Mouse (Mus musculus) Patski (cell line): Measurements from ENCODE around the gene Atf7. TPM values are rescaled to one million over a fixed set of nuclear protein-coding genes. Genes with fewer than 3 reads are reported as not detected.

Experiments
- ATAC-seq: fragments of 100-300 bp; one replicate; pipeline ENCODE4 v1.8.0; 2021
- CTCF ChIA-PET: fragments of 350-600 bp; sonication (Branson Sonifier 250); formaldehyde crosslinking; loops from one replicate; lab custom pipeline; 2022; ENCODE audit warnings: inconsistent platforms; lab: Charles Lee
- POLR2A ChIA-PET: fragments of 350-600 bp; sonication (Branson Sonifier 250); formaldehyde crosslinking; loops from one replicate; lab custom pipeline; 2022; ENCODE audit warnings: antibody characterized with exemption, inconsistent platforms; lab: Charles Lee
- DNase-seq: peaks from one replicate; pipeline ENCODE4 v3.0.0-alpha.2; 2011; ENCODE audit warnings: low read depth, low spot score
- H3K27me3 ChIP-seq: fragments of 371-371 bp; one replicate; pipeline ENCODE4 v1.5.1; 2021
- CTCF ChIP-seq: fragments of 100-300 bp; IDR thresholded peaks from one replicate; pipeline ENCODE4 v1.5.1; 2021
- in situ Hi-C: fragments of 300-500 bp; cut with MboI; formaldehyde crosslinking; loops from 3 replicates; pipeline ENCODE4 v1.11.1; 2018; ENCODE audit warnings: low pct_unique_long_range_greater_than_20kb, mixed read lengths
- polyA plus RNA-seq: library from polyadenylated mRNA; unstranded; gene quantifications from one replicate; pipeline ENCODE4 v1.2.3, GENCODE M21; 2021

The Atf7 gene
- polyA plus RNA-seq, 1 experiment from 2014 or later: 39.9 TPM

GRCm38 (mm10) chr15:102503924-102504782 is 121.1 kb downstream of the Atf7 start:
- no peak for DNase-seq
- no peak for TF ChIP-seq CTCF

GRCm38 (mm10) chr15:102503447-102503846 is 121.8 kb downstream of the Atf7 start, which contains the start of gene Gm10337:
Gm10337 (plus strand) TSS chr15:102503722.
- DNase-seq: no peak
- in situ Hi-C loops: no loop called here
- H3K27me3 ChIP-seq: no peaks in the 10 kb centered on the region
- no peak for TF ChIP-seq CTCF
- CTCF ChIA-PET: interaction anchor here (1.2 kb wide), 1 partner anchor 22 kb away, joined by 3 read pairs; no protein-coding TSS in a partner anchor
- no peak for ATAC-seq
- POLR2A ChIA-PET: interaction anchor here (0.6 to 1.3 kb wide), 2 partner anchors 9 to 104 kb away, joined by 3 to 6 read pairs; no protein-coding TSS in a partner anchor

More at GRCm38 (mm10) chr15:102503924-102504782, 121.1 kb downstream of the Atf7 start:
- ATAC-seq: no peak
- CTCF ChIA-PET: interaction anchor here (0.8 to 1.4 kb wide), 5 partner anchors 9 to 23 kb away, joined by 3 to 4 read pairs (median 3); no protein-coding TSS in a partner anchor
- H3K27me3 ChIP-seq: no peaks in the 10 kb centered on the region
- in situ Hi-C loops: no loop called here
- POLR2A ChIA-PET: interaction anchor here (0.6 to 2.0 kb wide), 6 partner anchors 8 to 105 kb away, joined by 3 to 6 read pairs (median 5); partner anchors contain the start of gene Tarbp2

GRCm38 (mm10) chr15:102502254-102502840 is 122.9 kb downstream of the Atf7 start:
- TF ChIP-seq CTCF: no peak
- ATAC-seq (no peak), DNase-seq (no peak)
- CTCF ChIA-PET: no interaction called here
- in situ Hi-C loops: no loop called here
- no peaks in the 10 kb centered on the region for H3K27me3 ChIP-seq
- POLR2A ChIA-PET: interaction anchor here (1.3 to 1.6 kb wide), 2 partner anchors 8 to 17 kb away, joined by 3 to 8 read pairs; no protein-coding TSS in a partner anchor

GRCm38 (mm10) chr15:102501084-102501814 is 124.0 kb downstream of the Atf7 start:
- ATAC-seq: no peak
- in situ Hi-C loops: no loop called here
- ChIA-PET POLR2A (interaction anchor here (1.3 to 1.6 kb wide), 2 partner anchors 9 to 16 kb away, joined by 3 to 8 read pairs; no protein-coding TSS in a partner anchor), CTCF (no interaction called here)
- no peaks in the 10 kb centered on the region for H3K27me3 ChIP-seq
- no peak for TF ChIP-seq CTCF
- DNase-seq: no peak

- in situ Hi-C loops: no loop called here
- ChIA-PET CTCF (interaction anchor here (1.1 kb wide), 1 partner anchor 12 kb away, joined by 3 read pairs; no protein-coding TSS in a partner anchor), POLR2A (interaction anchor here (0.7 to 1.2 kb wide), 2 partner anchors 10 to 90 kb away, joined by 3 to 5 read pairs; no protein-coding TSS in a partner anchor)
- DNase-seq (no peak), ATAC-seq (no peak)
- TF ChIP-seq CTCF: no peak
- H3K27me3 ChIP-seq: no peaks in the 10 kb centered on the region
Observed at GRCm38 (mm10) chr15:102500479-102500878, 124.8 kb downstream of the Atf7 start.

GRCm38 (mm10) chr15:102499851-102500250 is 125.4 kb downstream of the Atf7 start:
- DNase-seq (no peak), ATAC-seq (no peak)
- CTCF ChIA-PET: interaction anchor here (1.1 kb wide), 1 partner anchor 13 kb away, joined by 3 read pairs; no protein-coding TSS in a partner anchor
- no peaks in the 10 kb centered on the region for H3K27me3 ChIP-seq
- in situ Hi-C loops: no loop called here
- TF ChIP-seq CTCF: no peak
- POLR2A ChIA-PET: interaction anchor here (0.7 to 1.2 kb wide), 2 partner anchors 11 to 89 kb away, joined by 3 to 5 read pairs; no protein-coding TSS in a partner anchor

- no peak for DNase-seq
- ChIA-PET POLR2A (no interaction called here), CTCF (no interaction called here)
- ATAC-seq: no peak
- in situ Hi-C loops: no loop called here
- TF ChIP-seq CTCF: no peak
- H3K27me3 ChIP-seq: no peaks in the 10 kb centered on the region
Observed at GRCm38 (mm10) chr15:102499370-102499769, 125.9 kb downstream of the Atf7 start.

GRCm38 (mm10) chr15:102498322-102498721 is 126.9 kb downstream of the Atf7 start:
- no peaks in the 10 kb centered on the region for H3K27me3 ChIP-seq
- no peak for ATAC-seq
- CTCF ChIA-PET: interaction anchor here (0.8 to 1.9 kb wide), 4 partner anchors 13 to 26 kb away, joined by 3 to 4 read pairs (median 3); partner anchors contain the start of gene Npff
- TF ChIP-seq CTCF: no peak
- POLR2A ChIA-PET: interaction anchor here (0.8 kb wide), 1 partner anchor 10 kb away, joined by 3 read pairs; no protein-coding TSS in a partner anchor
- in situ Hi-C loops: no loop called here
- no peak for DNase-seq

GRCm38 (mm10) chr15:102487664-102488063 is 137.6 kb downstream of the Atf7 start:
- ATAC-seq: no peak
- no peak for DNase-seq
- TF ChIP-seq CTCF: no peak
- no peaks in the 10 kb centered on the region for H3K27me3 ChIP-seq
- ChIA-PET CTCF (no interaction called here), POLR2A (no interaction called here)
- in situ Hi-C loops: no loop called here
